Mouse (Mus musculus): ENCODE measurements around the gene Gm10999. TPM values are rescaled to one million over a fixed set of nuclear protein-coding genes. Genes with fewer than 3 reads are reported as not detected.

The Gm10999 gene
- not detected for polyA plus RNA-seq (2015; fragmentation: Illumina TruSeq; extraction: RNeasy Lipid Tissue Mini Kit (QIAGEN cat#74804); ENCODE audit: insufficient read depth, low replicate concordance)

GRCm38 (mm10) chr8:129131561-129131960 lies at the start of gene Gm10999:
TSS of gene Gm10999 (minus strand) at chr8:129131661.

Other genes with a start within 250 kb of the Gm10999 start
- gene Ccdc7a, start 66.1 kb downstream of the Gm10999 start, polyA plus RNA-seq (2015; fragmentation: Illumina TruSeq; extraction: RNeasy Lipid Tissue Mini Kit (QIAGEN cat#74804); ENCODE audit: insufficient read depth, low replicate concordance), result not detected
- not detected for gene Ccdc7b, start 64.5 kb downstream of the Gm10999 start, polyA plus RNA-seq (2015; fragmentation: Illumina TruSeq; extraction: RNeasy Lipid Tissue Mini Kit (QIAGEN cat#74804); ENCODE audit: insufficient read depth, low replicate concordance)
- 44.5 TPM for gene 2610044O15Rik8, start 102.7 kb upstream of the Gm10999 start, polyA plus RNA-seq (2015; fragmentation: Illumina TruSeq; extraction: RNeasy Lipid Tissue Mini Kit (QIAGEN cat#74804); ENCODE audit: insufficient read depth, low replicate concordance)

Data from spleen, adult 10 weeks (tissue).